Mouse (Mus musculus) kidney, adult 2 months (tissue): ENCODE data around the gene Hist1h1d.

Source experiments
- CTCF ChIP-seq: fragments of 200-500 bp; conservative IDR thresholded peaks from 2 replicates; pipeline ENCODE4 v1.5.1; 2011; ENCODE audit warnings: low read depth, mild to moderate bottlenecking, control low read depth, low read length, moderate library complexity, mixed read lengths; ENCODE audit not compliant: insufficient read depth, insufficient read length
- POLR2A ChIP-seq: fragments of 200-500 bp; IDR thresholded peaks from one replicate; pipeline ENCODE4 v1.6.1; 2011; ENCODE audit warnings: low read depth, low read length, control low read depth

GRCm38 (mm10) chr13:23538249-23538648 is 14.8 kb upstream of the Hist1h1d start:
- TF ChIP-seq CTCF (no peak), POLR2A (no peak)
